Comparison of ENCODE assay signal across 28 mouse cellular contexts in genomic region chr7:51973526-51973925, GRCm38 (mm10). TPM values are rescaled to one million over a fixed set of nuclear protein-coding genes. Genes with fewer than 3 reads are reported as not detected.
DNase-seq lines count a peak whose midpoint lies in the region; ATAC-seq and TF ChIP-seq lines count a peak whose summit lies in the region.
"Had no signal": no experiment of that assay in that cellular context is flagged by ENCODE, and none has a peak within 500 bp of the region (broad histone marks: within the 10 kb centered on the region; RNA-seq: fewer than 3 reads in every experiment).

No protein-coding gene starts in this region.

- no peaks in the 10 kb centered on the region for H3K9me3 ChIP-seq in hindbrain, embryonic 12.5 days (replicated peaks)
- H3K9me3 ChIP-seq in hindbrain, postnatal 0 days (ENCODE audit: low read length) = no peaks in the 10 kb centered on the region
- no peaks in the 10 kb centered on the region for H3K9me3 ChIP-seq in neural tube, embryonic 13.5 days
- H3K9me3 ChIP-seq: embryonic facial prominence, embryonic 15.5 days; forebrain, embryonic 10.5 days; G1E; heart, embryonic 10.5 days had no signal

- 72% methylated on average over 2 of the region's 2 CpGs for WGBS in hindbrain, embryonic 12.5 days
- 61% methylated on average over 2 of the region's 2 CpGs for WGBS in hindbrain, postnatal 0 days
- WGBS in neural tube, embryonic 13.5 days = 32% methylated on average over 2 of the region's 2 CpGs

- H3K4me2 ChIP-seq in hindbrain, embryonic 12.5 days (replicated peaks) = no peak overlapping the region
- no peak overlapping the region for H3K4me2 ChIP-seq in hindbrain, postnatal 0 days (ENCODE audit: low read depth, low read length)
- H3K4me2 ChIP-seq in neural tube, embryonic 13.5 days = no peak overlapping the region
- H3K4me2 ChIP-seq: embryonic facial prominence, embryonic 15.5 days; hindbrain, embryonic 14.5 days had no signal

- ATAC-seq in hindbrain, embryonic 12.5 days (ENCODE audit: low FRiP score) = peak; percentile 36; the same call in 1 of the 2 replicates
- no peak for ATAC-seq in hindbrain, postnatal 0 days
- ATAC-seq in neural tube, embryonic 13.5 days (ENCODE audit: low read depth) = no peak
- ATAC-seq: CD4-positive, CD25-positive, alpha-beta regulatory T cell, adult 4 months; inflammation-experienced regulatory T-cells, adult 6 months; intestine, postnatal 0 days had no signal

- H3K36me3 ChIP-seq in hindbrain, embryonic 12.5 days = no peaks in the 10 kb centered on the region
- no peaks in the 10 kb centered on the region for H3K36me3 ChIP-seq in hindbrain, postnatal 0 days (ENCODE audit: insufficient read depth, low read length)
- H3K36me3 ChIP-seq in neural tube, embryonic 13.5 days = no peaks in the 10 kb centered on the region
- H3K36me3 ChIP-seq: embryonic facial prominence, embryonic 15.5 days; forebrain, embryonic 10.5 days; G1E; heart, embryonic 10.5 days had no signal

- no peak overlapping the region for H3K9ac ChIP-seq in hindbrain, embryonic 12.5 days
- H3K9ac ChIP-seq in hindbrain, postnatal 0 days (replicated peaks; ENCODE audit: low read length) = no peak overlapping the region
- H3K9ac ChIP-seq in neural tube, embryonic 13.5 days = no peak overlapping the region
- H3K9ac ChIP-seq: embryonic facial prominence, embryonic 15.5 days had no signal

- DNase-seq in hindbrain, postnatal 0 days (ENCODE audit: low spot score) = no peak
- no peak for DNase-seq in neural tube, embryonic 10.5 days (ENCODE audit: extremely low spot score, low spot score)
- peak; percentile 21 for DNase-seq in adrenal gland, postnatal 14 days
- no peak for DNase-seq in urinary bladder, adult 2 months (ENCODE audit: low spot score)
- no peak for DNase-seq in thymus, postnatal 14 days
- DNase-seq: B cell, adult 2 months; gastrocnemius, postnatal 10 days; heart, adult 18-20 months; heart, postnatal 10 days; heart, postnatal 4 days; kidney, adult 8-10 months had no signal

- H3K27ac ChIP-seq in hindbrain, embryonic 12.5 days = no peak overlapping the region
- H3K27ac ChIP-seq in hindbrain, postnatal 0 days = no peak overlapping the region
- peak overlapping the region; percentile 70; the same call in 1 of the 2 replicates for H3K27ac ChIP-seq in neural tube, embryonic 13.5 days (replicated peaks)
- H3K27ac ChIP-seq: embryonic facial prominence, embryonic 15.5 days; forebrain, embryonic 10.5 days; heart, embryonic 10.5 days; hindbrain, embryonic 14.5 days had no signal

- H3K4me3 ChIP-seq in hindbrain, embryonic 12.5 days = no peak overlapping the region
- H3K4me3 ChIP-seq in hindbrain, postnatal 0 days (ENCODE audit: low read length) = no peak overlapping the region
- no peak overlapping the region for H3K4me3 ChIP-seq in neural tube, embryonic 13.5 days
- H3K4me3 ChIP-seq: embryonic facial prominence, embryonic 15.5 days; erythroblast, embryonic 14.5 days; forebrain, embryonic 10.5 days; heart, embryonic 10.5 days had no signal

- peaks cover 5% of the 10 kb centered on the region; the same call in 1 of the 2 replicates for H3K4me1 ChIP-seq in hindbrain, embryonic 12.5 days
- no peaks in the 10 kb centered on the region for H3K4me1 ChIP-seq in hindbrain, postnatal 0 days (ENCODE audit: insufficient read depth, low read length)
- peaks cover 24% of the 10 kb centered on the region for H3K4me1 ChIP-seq in neural tube, embryonic 13.5 days (replicated peaks)
- H3K4me1 ChIP-seq: heart, embryonic 10.5 days had no signal

- no peak for TF ChIP-seq CTCF in hindbrain, postnatal 0 days (IDR thresholded peaks at IDR 0.05; ENCODE audit: low read depth)

- H3K27me3 ChIP-seq in hindbrain, embryonic 12.5 days = no peaks in the 10 kb centered on the region
- no peaks in the 10 kb centered on the region for H3K27me3 ChIP-seq in hindbrain, postnatal 0 days (ENCODE audit: insufficient read depth, low read length)
- no peaks in the 10 kb centered on the region for H3K27me3 ChIP-seq in neural tube, embryonic 13.5 days

RNA-seq across cellular contexts. Expression of gene Svip, which starts 32.3 kb away (rescaled TPM):
- polyA plus RNA-seq in hindbrain, embryonic 12.5 days (2016; fragmentation: Nextera tagmentation; extraction: Ambion mirVana) = 17.2 and 17.9 TPM in 2 replicates
- total RNA-seq in hindbrain, postnatal 0 days (2014; rRNA removed) = 11.4 and 15.0 TPM in 2 replicates
- polyA plus RNA-seq in hindbrain, postnatal 0 days (2015; fragmentation: Nextera tagmentation; extraction: Ambion mirVana) = 18.3 and 20.3 TPM in 2 replicates
- polyA plus RNA-seq in neural tube, embryonic 13.5 days (2015; fragmentation: Nextera tagmentation; extraction: Ambion mirVana) = 26.5 and 26.6 TPM in 2 replicates
- total RNA-seq in adrenal gland, postnatal 14 days (2021) = 18.0 TPM in 2 replicates
- 13.1 and 13.5 TPM in 2 replicates for polyA plus RNA-seq in urinary bladder, adult 2 months (2012; rRNA removed)

RNA-seq across cellular contexts. Expression of gene 1700015G11Rik, which starts 42.0 kb away (rescaled TPM):
- not detected in 2 replicates for polyA plus RNA-seq in hindbrain, embryonic 12.5 days (2016; fragmentation: Nextera tagmentation; extraction: Ambion mirVana)
- total RNA-seq in hindbrain, postnatal 0 days (2014; rRNA removed) = not detected in 2 replicates
- polyA plus RNA-seq in hindbrain, postnatal 0 days (2015; fragmentation: Nextera tagmentation; extraction: Ambion mirVana) = not detected in 2 replicates
- polyA plus RNA-seq in neural tube, embryonic 13.5 days (2015; fragmentation: Nextera tagmentation; extraction: Ambion mirVana) = not detected in 2 replicates
- total RNA-seq in adrenal gland, postnatal 14 days (2021) = not detected in 2 replicates
- polyA plus RNA-seq in urinary bladder, adult 2 months (2012; rRNA removed) = not detected in 2 replicates
- total RNA-seq: G1E; gastrocnemius, postnatal 10 days; gastrocnemius, postnatal 4 days; heart, adult 18-20 months; heart, postnatal 10 days; heart, postnatal 4 days had no signal
- polyA plus RNA-seq: CD4-positive, CD25-positive, alpha-beta regulatory T cell, adult 4 months; cerebellum, adult 2 months; embryonic facial prominence, embryonic 11.5 days; embryonic facial prominence, embryonic 15.5 days; erythroblast, embryonic 14.5 days; forebrain, embryonic 10.5 days; forebrain, embryonic 16.5 days; frontal cortex, adult 2 months; G1E; heart, embryonic 10.5 days; heart, embryonic 14.5 days; hindbrain, embryonic 14.5 days; inflammation-experienced regulatory T-cells, adult 6 months; intestine, postnatal 0 days had no signal
